ENCODE assay signal across 20 mouse cellular contexts in genomic region chr3:152894935-152895334, GRCm38 (mm10).
A peak's percentile ranks its signal among the peaks of the same experiment; 100 is the strongest.
DNase-seq lines count a peak whose midpoint lies in the region; ATAC-seq and TF ChIP-seq lines count a peak whose summit lies in the region.
"Had no signal": no experiment of that assay in that cellular context is flagged by ENCODE, and none has a peak within 500 bp of the region (broad histone marks: within the 10 kb centered on the region; RNA-seq: fewer than 3 reads in every experiment).

No protein-coding gene starts in this region.

- peak in 1 of 2 experiments; percentile 57; a peak in 2 of 4 replicates for TF ChIP-seq EP300 in MEL (IDR thresholded peaks at IDR 0.05; ENCODE audit: low read depth in 1 of 2, low read length in 2 of 2)

- H3K79me2 ChIP-seq in MEL (ENCODE audit: control insufficient read depth, insufficient read depth, low read length, poor library complexity) = no peaks in the 10 kb centered on the region

- no peak overlapping the region for H3K4me3 ChIP-seq in MEL (ENCODE audit: control insufficient read depth in 1 of 2, insufficient read depth in 1 of 2, low read depth in 2 of 2, low read length in 2 of 2)
- peak overlapping the region; percentile 66 for H3K4me3 ChIP-seq in megakaryocyte, embryonic 14.5 days (replicated peaks)
- H3K4me3 ChIP-seq in forebrain, embryonic 14.5 days (ENCODE audit: low read depth, low read length) = no peak overlapping the region
- H3K4me3 ChIP-seq: embryonic facial prominence, embryonic 13.5 days; forebrain, embryonic 12.5 days; heart, adult 2 months; heart, embryonic 15.5 days; hindbrain, embryonic 15.5 days had no signal

- peak; percentile 100 for ATAC-seq in granulocyte monocyte progenitor cell, adult 5-6 weeks (replicated peaks; ENCODE audit: poor library complexity, severe bottlenecking)
- ATAC-seq in forebrain, embryonic 14.5 days = no peak
- no peak for ATAC-seq in activated CD4-positive, CD25-positive, alpha-beta regulatory T cell, adult 4 months

- no peak for TF ChIP-seq POLR2A in MEL (IDR thresholded peaks at IDR 0.05; ENCODE audit: control insufficient read depth in 1 of 2, insufficient read depth in 1 of 2, low read depth in 1 of 2, low read length in 2 of 2, poor library complexity in 1 of 2)

- no peak for TF ChIP-seq RAD21 in MEL (IDR thresholded peaks at IDR 0.05; ENCODE audit: low read depth, low read length)

- TF ChIP-seq CTCF in MEL (IDR thresholded peaks at IDR 0.05 in 2 of 3, conservative IDR thresholded peaks at IDR 0.05 in 1 of 3; ENCODE audit: control insufficient read depth in 1 of 3, insufficient read depth in 1 of 3, low read depth in 2 of 3, low read length in 3 of 3, poor library complexity in 1 of 3, severe bottlenecking in 1 of 3) = no peak

- WGBS in forebrain, embryonic 14.5 days = 71% methylated on average over 4 of the region's 4 CpGs

- peaks cover 0 to 3% of the 10 kb centered on the region in 2 experiments; a peak in 1 of 4 replicates for H3K4me1 ChIP-seq in MEL (ENCODE audit: control insufficient read depth in 1 of 2, insufficient read depth in 2 of 2, low read length in 2 of 2)
- H3K4me1 ChIP-seq in megakaryocyte, embryonic 14.5 days = peaks cover 12% of the 10 kb centered on the region
- no peaks in the 10 kb centered on the region for H3K4me1 ChIP-seq in forebrain, embryonic 14.5 days (ENCODE audit: control insufficient read depth, insufficient read depth, low read length)
- H3K4me1 ChIP-seq: embryonic facial prominence, embryonic 13.5 days; forebrain, embryonic 12.5 days; heart, embryonic 15.5 days; hindbrain, embryonic 15.5 days had no signal

- no peak overlapping the region for H3K9ac ChIP-seq in MEL (ENCODE audit: control insufficient read depth, low read depth, low read length, poor library complexity, severe bottlenecking)
- H3K9ac ChIP-seq in forebrain, embryonic 14.5 days (ENCODE audit: low read length) = no peak overlapping the region
- H3K9ac ChIP-seq: embryonic facial prominence, embryonic 13.5 days; forebrain, embryonic 12.5 days; heart, embryonic 15.5 days; hindbrain, embryonic 15.5 days had no signal

- no peak overlapping the region for H3K4me2 ChIP-seq in forebrain, embryonic 14.5 days (ENCODE audit: low read length)
- H3K4me2 ChIP-seq: embryonic facial prominence, embryonic 13.5 days; forebrain, embryonic 12.5 days; heart, embryonic 11.5 days; heart, embryonic 15.5 days; hindbrain, embryonic 15.5 days had no signal

- DNase-seq in heart, adult 11 months = peak; percentile 85
- DNase-seq in heart, postnatal 4 days = no peak
- peak; percentile 77 for DNase-seq in MEL (ENCODE audit: low read depth, low spot score)
- no peak for DNase-seq in forebrain, embryonic 14.5 days (ENCODE audit: low spot score)
- DNase-seq in kidney, postnatal 36 days = no peak
- DNase-seq: adrenal gland, postnatal 10 days; cerebellum, adult 11-12 months; cerebellum, adult 9-10 months; cerebellum, postnatal 25 days; gastrocnemius, postnatal 36 days; heart, adult 2 months; heart, postnatal 14 days had no signal

- no peaks in the 10 kb centered on the region for H3K27me3 ChIP-seq in MEL (ENCODE audit: control insufficient read depth in 1 of 2, insufficient read depth in 2 of 2, low read length in 2 of 2)
- H3K27me3 ChIP-seq in megakaryocyte, embryonic 14.5 days (replicated peaks) = no peaks in the 10 kb centered on the region
- H3K27me3 ChIP-seq in forebrain, embryonic 14.5 days (replicated peaks; ENCODE audit: control insufficient read depth, insufficient read depth, low read length) = no peaks in the 10 kb centered on the region
- H3K27me3 ChIP-seq: embryonic facial prominence, embryonic 13.5 days; forebrain, embryonic 12.5 days; heart, embryonic 15.5 days; hindbrain, embryonic 15.5 days had no signal

- peaks cover 0 to 5% of the 10 kb centered on the region in 2 experiments; a peak in 2 of 4 replicates for H3K36me3 ChIP-seq in MEL (ENCODE audit: control insufficient read depth in 1 of 2, insufficient read depth in 2 of 2, low read length in 2 of 2)
- H3K36me3 ChIP-seq in megakaryocyte, embryonic 14.5 days (replicated peaks; ENCODE audit: low read length) = no peaks in the 10 kb centered on the region
- no peaks in the 10 kb centered on the region for H3K36me3 ChIP-seq in forebrain, embryonic 14.5 days (ENCODE audit: control insufficient read depth, insufficient read depth, low read length)
- H3K36me3 ChIP-seq: embryonic facial prominence, embryonic 13.5 days; forebrain, embryonic 12.5 days; heart, embryonic 15.5 days; hindbrain, embryonic 15.5 days had no signal

- H3K27ac ChIP-seq in MEL (ENCODE audit: control insufficient read depth, low read depth, low read length) = no peak overlapping the region
- H3K27ac ChIP-seq in forebrain, embryonic 14.5 days (ENCODE audit: low read depth, low read length) = no peak overlapping the region
- H3K27ac ChIP-seq: embryonic facial prominence, embryonic 13.5 days; forebrain, embryonic 12.5 days; heart, adult 2 months; heart, embryonic 15.5 days; hindbrain, embryonic 15.5 days had no signal

- no peaks in the 10 kb centered on the region for H3K9me3 ChIP-seq in MEL (replicated peaks; ENCODE audit: insufficient read depth, low read length)
- no peaks in the 10 kb centered on the region for H3K9me3 ChIP-seq in megakaryocyte, embryonic 14.5 days
- H3K9me3 ChIP-seq in forebrain, embryonic 14.5 days (replicated peaks; ENCODE audit: control insufficient read depth, low read length) = no peaks in the 10 kb centered on the region
- H3K9me3 ChIP-seq: embryonic facial prominence, embryonic 13.5 days; forebrain, embryonic 12.5 days; heart, embryonic 15.5 days; hindbrain, embryonic 15.5 days had no signal

TF ChIP-seq in MEL, 35 proteins besides CTCF, POLR2A, EP300 and RAD21:
- peak; percentile 37; the same call in 1 of the 2 replicates for TF ChIP-seq SIN3A (IDR thresholded peaks at IDR 0.05; ENCODE audit: low read length)
- 0 out of 2 replicates have a peak, but pooled peaks have one; percentile 63 for TF ChIP-seq MYC (IDR thresholded peaks at IDR 0.05; ENCODE audit: low read depth, low read length)
- TF ChIP-seq TAL1 (IDR thresholded peaks at IDR 0.05; ENCODE audit: low read length) = no peak
- TF ChIP-seq JUND (IDR thresholded peaks at IDR 0.05; ENCODE audit: low read depth, low read length) = no peak
- TF ChIP-seq MXI1 (IDR thresholded peaks at IDR 0.05; ENCODE audit: low read depth, low read length) = 0 out of 2 replicates have a peak, but pooled peaks have one; percentile 65
- no peak for TF ChIP-seq ZNF384 (IDR thresholded peaks at IDR 0.05; ENCODE audit: low read depth, low read length)
- no peak for TF ChIP-seq USF2 (IDR thresholded peaks at IDR 0.05; ENCODE audit: borderline replicate concordance in 1 of 2, insufficient read depth in 1 of 2, low read depth in 1 of 2, low read length in 2 of 2)
- peak; percentile 55 for TF ChIP-seq MAX (IDR thresholded peaks at IDR 0.05; ENCODE audit: low read length)
- no peak for TF ChIP-seq UBTF (IDR thresholded peaks at IDR 0.05; ENCODE audit: borderline replicate concordance, insufficient read depth, low read depth, low read length)
- TF ChIP-seq GATA1 (IDR thresholded peaks at IDR 0.05; ENCODE audit: low read depth, low read length) = peak; percentile 30; the same call in 1 of the 2 replicates
- TF ChIP-seq NELFE (IDR thresholded peaks at IDR 0.05; ENCODE audit: low read depth, low read length) = no peak
- no peak for TF ChIP-seq HCFC1 (IDR thresholded peaks at IDR 0.05; ENCODE audit: low read depth, low read length)
- TF ChIP-seq MYB (IDR thresholded peaks at IDR 0.05; ENCODE audit: low read depth, low read length) = no peak
- TF ChIP-seq ETS1 (IDR thresholded peaks at IDR 0.05; ENCODE audit: low read depth, low read length) = 0 out of 2 replicates have a peak, but pooled peaks have one; percentile 12
TF ChIP-seq in MEL: peak in this region for 6.

Comparison
In these comparisons a context has a peak if more than half of its experiments do, and no peak if none do; other contexts are left out.
1. DNase-seq: peak in heart, adult 11 months (single experiment) and MEL (single experiment); none in heart, postnatal 4 days (single experiment), forebrain, embryonic 14.5 days (single experiment) and kidney, postnatal 36 days (0 of 2).